Mouse (Mus musculus) intestine, embryonic 15.5 days (tissue): Measurements from ENCODE around the gene Srsf10. TPM values are rescaled to one million over a fixed set of nuclear protein-coding genes. Genes with fewer than 3 reads are reported as not detected.
A peak's percentile ranks its signal among the peaks of the same experiment; 100 is the strongest.

Experiments
- ATAC-seq: fragments of 200-750 bp; cut with Nextera tagmentation; 2 replicates; pipeline ENCODE4 v1.8.0; 2017; ENCODE audit warnings: moderate TSS enrichment, moderate library complexity
- H3K27ac ChIP-seq: fragments of 300-500 bp; sonication (generic); 2 replicates; pipeline ENCODE4 v1.5.1; 2015; ENCODE audit warnings: mild to moderate bottlenecking, inconsistent platforms
- H3K27me3 ChIP-seq: fragments of 300-500 bp; sonication (generic); replicated peaks from 2 replicates; pipeline ENCODE4 v1.6.1; 2015; ENCODE audit warnings: inconsistent platforms
- H3K36me3 ChIP-seq: fragments of 300-500 bp; sonication (generic); 2 replicates; pipeline ENCODE4 v1.6.1; 2015; ENCODE audit warnings: inconsistent platforms
- H3K4me1 ChIP-seq: fragments of 300-500 bp; sonication (generic); replicated peaks from 2 replicates; pipeline ENCODE4 v1.6.1; 2015; ENCODE audit warnings: inconsistent platforms
- H3K4me2 ChIP-seq: fragments of 300-500 bp; sonication (generic); replicated peaks from 2 replicates; pipeline ENCODE4 v1.6.1; 2015; ENCODE audit warnings: mild to moderate bottlenecking, inconsistent platforms
- H3K4me3 ChIP-seq: fragments of 300-500 bp; sonication (generic); replicated peaks from 2 replicates; pipeline ENCODE4 v1.5.1; 2015; ENCODE audit warnings: inconsistent platforms
- H3K9ac ChIP-seq: fragments of 300-500 bp; sonication (generic); 2 replicates; pipeline ENCODE4 v1.6.1; 2015; ENCODE audit warnings: inconsistent platforms
- H3K9me3 ChIP-seq: fragments of 300-500 bp; sonication (generic); 2 replicates; pipeline ENCODE4 v1.6.1; 2016; ENCODE audit warnings: inconsistent platforms
- WGBS: fragments of 180-500 bp; shearing (Covaris S2); methylation state at CpG from one replicate; pipeline ENCODE4 v1.1.7; 2015; 5-methylcytosine and 5-hydroxymethylcytosine counted together
- polyA plus RNA-seq: library from polyadenylated mRNA; unstranded; fragments of >200 nt; fragmentation: Nextera tagmentation; extraction: Ambion mirVana; gene quantifications from 2 replicates; pipeline ENCODE4 v1.2.1, GENCODE M21; 2015

Gene Srsf10
- polyA plus RNA-seq, 1 experiment from 2014 or later, result 214 TPM

- Histone ChIP-seq H3K27me3 (no peaks in the 10 kb centered on the region), H3K9me3 (no peaks in the 10 kb centered on the region), H3K4me3 (no peak overlapping the region), H3K4me2 (no peak overlapping the region), H3K27ac (0 out of 2 replicates have a peak overlapping the region, but pooled peaks have one; percentile 9), H3K36me3 (no peaks in the 10 kb centered on the region), H3K4me1 (peaks cover 9% of the 10 kb centered on the region; the same call in 1 of the 2 replicates), H3K9ac (no peak overlapping the region)
- ATAC-seq, result no peak
- 87% methylated on average over 8 of the region's 8 CpGs for WGBS
Measured at GRCm38 (mm10) chr4:135834124-135834717, 21.3 kb upstream of the Srsf10 start.

GRCm38 (mm10) chr4:135838925-135839292 lies 16.6 kb upstream of the Srsf10 start:
- no peaks in the 10 kb centered on the region for H3K9me3 ChIP-seq
- H3K4me1 ChIP-seq, result 0 out of 2 replicates have a peak, but pooled peaks cover 1% of the 10 kb centered on the region
- no peak overlapping the region for H3K27ac ChIP-seq
- H3K4me3 ChIP-seq, result no peak overlapping the region
- H3K27me3 ChIP-seq, result no peaks in the 10 kb centered on the region
- H3K4me2 ChIP-seq, result no peak overlapping the region
- ATAC-seq, result no peak
- 76% methylated on average over 3 of the region's 3 CpGs for WGBS
- H3K36me3 ChIP-seq, result no peaks in the 10 kb centered on the region
- H3K9ac ChIP-seq, result no peak overlapping the region

GRCm38 (mm10) chr4:135839293-135840011 lies 16.1 kb upstream of the Srsf10 start:
- H3K36me3 ChIP-seq, result no peaks in the 10 kb centered on the region
- H3K4me2 ChIP-seq, result no peak overlapping the region
- no peak overlapping the region for H3K4me3 ChIP-seq
- WGBS, result 67% methylated on average over 21 of the region's 21 CpGs
- H3K9me3 ChIP-seq, result no peaks in the 10 kb centered on the region
- no peak for ATAC-seq
- no peak overlapping the region for H3K27ac ChIP-seq
- H3K9ac ChIP-seq, result no peak overlapping the region
- H3K27me3 ChIP-seq, result no peaks in the 10 kb centered on the region
- no peaks in the 10 kb centered on the region for H3K4me1 ChIP-seq

- no peak for ATAC-seq
- no peaks in the 10 kb centered on the region for H3K4me1 ChIP-seq
- H3K36me3 ChIP-seq, result no peaks in the 10 kb centered on the region
- no peak overlapping the region for H3K9ac ChIP-seq
- no peak overlapping the region for H3K4me2 ChIP-seq
- no peaks in the 10 kb centered on the region for H3K9me3 ChIP-seq
- H3K4me3 ChIP-seq, result no peak overlapping the region
- H3K27ac ChIP-seq, result no peak overlapping the region
- no peaks in the 10 kb centered on the region for H3K27me3 ChIP-seq
- 76% methylated on average over 6 of the region's 6 CpGs for WGBS
Measured at GRCm38 (mm10) chr4:135844400-135844799, 11.1 kb upstream of the Srsf10 start.

GRCm38 (mm10) chr4:135847581-135847980 lies 8.0 kb upstream of the Srsf10 start:
- ATAC-seq, result no peak
- H3K27me3 ChIP-seq, result no peaks in the 10 kb centered on the region
- no peak overlapping the region for H3K4me3 ChIP-seq
- H3K9me3 ChIP-seq, result no peaks in the 10 kb centered on the region
- 59% methylated on average over 5 of the region's 5 CpGs for whole genome bisulfite sequencing
- H3K4me2 ChIP-seq, result no peak overlapping the region
- peaks cover 4% of the 10 kb centered on the region; the same call in 1 of the 2 replicates for H3K4me1 ChIP-seq
- H3K36me3 ChIP-seq, result no peaks in the 10 kb centered on the region
- H3K9ac ChIP-seq, result no peak overlapping the region
- H3K27ac ChIP-seq, result no peak overlapping the region

GRCm38 (mm10) chr4:135850411-135851095 lies 5.0 kb upstream of the Srsf10 start:
- WGBS, result 42% methylated on average over 13 of the region's 13 CpGs
- no peak for ATAC-seq
- peaks cover 10% of the 10 kb centered on the region; the same call in 1 of the 2 replicates for H3K4me1 ChIP-seq
- no peaks in the 10 kb centered on the region for H3K27me3 ChIP-seq
- no peaks in the 10 kb centered on the region for H3K36me3 ChIP-seq
- no peak overlapping the region for H3K27ac ChIP-seq
- H3K4me2 ChIP-seq, result no peak overlapping the region
- H3K9me3 ChIP-seq, result no peaks in the 10 kb centered on the region
- no peak overlapping the region for H3K9ac ChIP-seq
- no peak overlapping the region for H3K4me3 ChIP-seq

GRCm38 (mm10) chr4:135851942-135852341 lies 3.6 kb upstream of the Srsf10 start:
- H3K4me3 ChIP-seq, result no peak overlapping the region
- ATAC-seq, result no peak
- peaks cover 10% of the 10 kb centered on the region; the same call in 1 of the 2 replicates for H3K4me1 ChIP-seq
- no peaks in the 10 kb centered on the region for H3K36me3 ChIP-seq
- 85% methylated on average over 9 of the region's 9 CpGs for WGBS
- no peak overlapping the region for H3K27ac ChIP-seq
- H3K9me3 ChIP-seq, result no peaks in the 10 kb centered on the region
- H3K9ac ChIP-seq, result no peak overlapping the region
- no peaks in the 10 kb centered on the region for H3K27me3 ChIP-seq
- H3K4me2 ChIP-seq, result no peak overlapping the region

- H3K4me1 ChIP-seq, result peaks cover 10% of the 10 kb centered on the region
- no peak overlapping the region for H3K27ac ChIP-seq
- H3K36me3 ChIP-seq, result no peaks in the 10 kb centered on the region
- WGBS, result 90% methylated on average over 14 of the region's 14 CpGs
- H3K9ac ChIP-seq, result no peak overlapping the region
- H3K27me3 ChIP-seq, result no peaks in the 10 kb centered on the region
- H3K4me2 ChIP-seq, result 0 out of 2 replicates have a peak overlapping the region, but pooled peaks have one; percentile 81
- no peak for ATAC-seq
- H3K9me3 ChIP-seq, result no peaks in the 10 kb centered on the region
- no peak overlapping the region for H3K4me3 ChIP-seq
Measured at GRCm38 (mm10) chr4:135853987-135854546, 1.5 kb upstream of the Srsf10 start.

- Histone ChIP-seq H3K9me3 (no peaks in the 10 kb centered on the region), H3K9ac (peak overlapping the region; percentile 75; the same call in 1 of the 2 replicates), H3K36me3 (no peaks in the 10 kb centered on the region), H3K4me1 (peaks cover 14% of the 10 kb centered on the region), H3K4me3 (no peak overlapping the region), H3K27me3 (no peaks in the 10 kb centered on the region), H3K27ac (no peak overlapping the region), H3K4me2 (peak overlapping the region; percentile 81)
- ATAC-seq, result no peak
- 66% methylated on average over 11 of the region's 11 CpGs for WGBS
Measured at GRCm38 (mm10) chr4:135854630-135855029, 917 bp upstream of the Srsf10 start.

- Histone ChIP-seq H3K4me1 (peaks cover 14% of the 10 kb centered on the region), H3K4me2 (peak overlapping the region; percentile 81)
- peak; percentile 8; the same call in 1 of the 2 replicates for ATAC-seq
Measured at GRCm38 (mm10) chr4:135855080-135855479, 467 bp upstream of the Srsf10 start.

GRCm38 (mm10) chr4:135856223-135857091 lies 910 bp downstream of the Srsf10 start:
- H3K4me1 ChIP-seq, result peaks cover 14% of the 10 kb centered on the region
- H3K9ac ChIP-seq, result peak overlapping the region; percentile 91
- H3K36me3 ChIP-seq, result no peaks in the 10 kb centered on the region
- H3K27ac ChIP-seq, result peak overlapping the region; percentile 98
- peak overlapping the region; percentile 63 for H3K4me2 ChIP-seq
- no peaks in the 10 kb centered on the region for H3K9me3 ChIP-seq
- peak; percentile 81 for ATAC-seq
- peak overlapping the region; percentile 92 for H3K4me3 ChIP-seq
- WGBS, result under 1% methylated on average over 83 of the region's 91 CpGs
- no peaks in the 10 kb centered on the region for H3K27me3 ChIP-seq

More at GRCm38 (mm10) chr4:135855080-135855479, 467 bp upstream of the Srsf10 start:
- H3K9me3 ChIP-seq, result no peaks in the 10 kb centered on the region
- H3K27me3 ChIP-seq, result no peaks in the 10 kb centered on the region
- peak overlapping the region; percentile 75 for H3K9ac ChIP-seq
- H3K27ac ChIP-seq, result peak overlapping the region; percentile 98
- peak overlapping the region; percentile 92 for H3K4me3 ChIP-seq
- WGBS, result 6% methylated on average over 6 of the region's 6 CpGs
- no peaks in the 10 kb centered on the region for H3K36me3 ChIP-seq
